Mouse (Mus musculus): ENCODE data around the gene Reps1. TPM values are rescaled to one million over a fixed set of nuclear protein-coding genes. Genes with fewer than 3 reads are reported as not detected.

Reps1 gene
- polyA plus RNA-seq (2016; fragmentation: Nextera tagmentation; extraction: Ambion mirVana) = 14.5 and 15.5 TPM in 2 replicates

- no peaks in the 10 kb centered on the region for H3K27me3 ChIP-seq (replicated peaks)
- peak; percentile 79 for ATAC-seq
- H3K4me2 ChIP-seq = peak within 1 kb of the TSS; percentile 97
- H3K9ac ChIP-seq = peak within 1 kb of the TSS; percentile 90
- H3K27ac ChIP-seq = peak within 1 kb of the TSS; percentile 85
- no peaks in the 10 kb centered on the region for H3K9me3 ChIP-seq (replicated peaks)
- H3K4me3 ChIP-seq = peak within 1 kb of the TSS; percentile 88
- H3K4me1 ChIP-seq = peaks cover 39% of the 10 kb centered on the region
- H3K36me3 ChIP-seq = no peaks in the 10 kb centered on the region
- WGBS (ENCODE audit: insufficient replicate concordance) = under 1% methylated on average over 58 of the region's 90 CpGs
These were observed at the start of gene Reps1 for GRCm38 (mm10) chr10:18055696-18056390. TSS of gene Reps1 (plus strand) at chr10:18055861.

- 78% methylated on average over 1 of the region's 1 CpGs for WGBS (ENCODE audit: insufficient replicate concordance)
- H3K9ac ChIP-seq = no peak overlapping the region
- no peaks in the 10 kb centered on the region for H3K9me3 ChIP-seq (replicated peaks)
- H3K27me3 ChIP-seq (replicated peaks) = no peaks in the 10 kb centered on the region
- no peak overlapping the region for H3K27ac ChIP-seq
- H3K4me2 ChIP-seq = no peak overlapping the region
- no peaks in the 10 kb centered on the region for H3K4me1 ChIP-seq
- H3K36me3 ChIP-seq = peaks cover 15% of the 10 kb centered on the region; the same call in 1 of the 2 replicates
- no peak for ATAC-seq
- no peak overlapping the region for H3K4me3 ChIP-seq
These were observed 48.9 kb upstream of the Reps1 start for GRCm38 (mm10) chr10:18006756-18007155.

- Histone ChIP-seq H3K4me2 (no peak overlapping the region), H3K27ac (no peak overlapping the region), H3K27me3 (replicated peaks) (no peaks in the 10 kb centered on the region), H3K9me3 (replicated peaks) (no peaks in the 10 kb centered on the region), H3K9ac (no peak overlapping the region), H3K4me1 (no peaks in the 10 kb centered on the region), H3K4me3 (no peak overlapping the region), H3K36me3 (peaks cover 15% of the 10 kb centered on the region; the same call in 1 of the 2 replicates)
- no peak for ATAC-seq
- WGBS (ENCODE audit: insufficient replicate concordance) = 70% methylated on average over 3 of the region's 3 CpGs
These were observed 48.4 kb upstream of the Reps1 start for GRCm38 (mm10) chr10:18007243-18007642.

- Histone ChIP-seq H3K36me3 (peaks cover 15% of the 10 kb centered on the region; the same call in 1 of the 2 replicates), H3K27ac (no peak overlapping the region), H3K27me3 (replicated peaks) (no peaks in the 10 kb centered on the region), H3K4me2 (no peak overlapping the region), H3K9ac (no peak overlapping the region), H3K9me3 (replicated peaks) (no peaks in the 10 kb centered on the region), H3K4me3 (no peak overlapping the region), H3K4me1 (no peaks in the 10 kb centered on the region)
- ATAC-seq = no peak
These were observed 47.5 kb upstream of the Reps1 start for GRCm38 (mm10) chr10:18008118-18008517.

GRCm38 (mm10) chr10:18009744-18010143 lies 45.9 kb upstream of the Reps1 start:
- Histone ChIP-seq H3K9me3 (replicated peaks) (no peaks in the 10 kb centered on the region), H3K27me3 (replicated peaks) (no peaks in the 10 kb centered on the region), H3K4me2 (no peak overlapping the region), H3K4me3 (no peak overlapping the region), H3K36me3 (peaks cover 23% of the 10 kb centered on the region), H3K4me1 (no peaks in the 10 kb centered on the region), H3K27ac (no peak overlapping the region), H3K9ac (no peak overlapping the region)
- WGBS (ENCODE audit: insufficient replicate concordance) = 64% methylated on average over 1 of the region's 1 CpGs
- ATAC-seq = no peak

- Histone ChIP-seq H3K4me1 (no peaks in the 10 kb centered on the region), H3K27me3 (replicated peaks) (no peaks in the 10 kb centered on the region), H3K4me3 (no peak overlapping the region), H3K9ac (no peak overlapping the region), H3K4me2 (no peak overlapping the region), H3K36me3 (peaks cover 34% of the 10 kb centered on the region), H3K9me3 (replicated peaks) (no peaks in the 10 kb centered on the region), H3K27ac (no peak overlapping the region)
- WGBS (ENCODE audit: insufficient replicate concordance) = 80% methylated on average over 5 of the region's 5 CpGs
- no peak for ATAC-seq
These were observed 43.9 kb upstream of the Reps1 start for GRCm38 (mm10) chr10:18011761-18012160.

GRCm38 (mm10) chr10:18020443-18020842 lies 35.2 kb upstream of the Reps1 start:
- Histone ChIP-seq H3K9ac (no peak overlapping the region), H3K4me2 (no peak overlapping the region), H3K36me3 (peaks cover 24% of the 10 kb centered on the region), H3K9me3 (replicated peaks) (no peaks in the 10 kb centered on the region), H3K27ac (no peak overlapping the region), H3K4me1 (peaks cover 15% of the 10 kb centered on the region), H3K27me3 (replicated peaks) (no peaks in the 10 kb centered on the region), H3K4me3 (no peak overlapping the region)
- WGBS (ENCODE audit: insufficient replicate concordance) = 84% methylated on average over 7 of the region's 7 CpGs
- no peak for ATAC-seq

- H3K27ac ChIP-seq = no peak overlapping the region
These were observed 34.8 kb upstream of the Reps1 start for GRCm38 (mm10) chr10:18020846-18021245.

GRCm38 (mm10) chr10:18021576-18022311 lies 33.9 kb upstream of the Reps1 start:
- Histone ChIP-seq H3K36me3 (peaks cover 16% of the 10 kb centered on the region), H3K4me1 (peaks cover 15% of the 10 kb centered on the region), H3K4me3 (peak overlapping the region; percentile 77), H3K4me2 (peak overlapping the region; percentile 91), H3K27ac (peak overlapping the region; percentile 12; the same call in 1 of the 2 replicates), H3K9me3 (replicated peaks) (no peaks in the 10 kb centered on the region), H3K9ac (peak overlapping the region; percentile 84), H3K27me3 (replicated peaks) (no peaks in the 10 kb centered on the region)
- ATAC-seq = peak; percentile 31; the same call in 1 of the 2 replicates
- 45% methylated on average over 14 of the region's 14 CpGs for WGBS (ENCODE audit: insufficient replicate concordance)

More at GRCm38 (mm10) chr10:18020846-18021245, 34.8 kb upstream of the Reps1 start:
- Histone ChIP-seq H3K9ac (no peak overlapping the region), H3K27me3 (replicated peaks) (no peaks in the 10 kb centered on the region), H3K36me3 (peaks cover 23% of the 10 kb centered on the region), H3K9me3 (replicated peaks) (no peaks in the 10 kb centered on the region), H3K4me3 (no peak overlapping the region), H3K4me2 (no peak overlapping the region), H3K4me1 (peaks cover 15% of the 10 kb centered on the region)
- WGBS (ENCODE audit: insufficient replicate concordance) = 81% methylated on average over 1 of the region's 1 CpGs
- no peak for ATAC-seq

- Histone ChIP-seq H3K4me3 (peak overlapping the region; percentile 77), H3K9ac (peak overlapping the region; percentile 84), H3K27ac (peak overlapping the region; percentile 86), H3K9me3 (replicated peaks) (no peaks in the 10 kb centered on the region), H3K4me2 (peak overlapping the region; percentile 91), H3K36me3 (peaks cover 10% of the 10 kb centered on the region; the same call in 1 of the 2 replicates), H3K27me3 (replicated peaks) (no peaks in the 10 kb centered on the region), H3K4me1 (peaks cover 15% of the 10 kb centered on the region)
- under 1% methylated on average over 21 of the region's 21 CpGs for WGBS (ENCODE audit: insufficient replicate concordance)
- peak; percentile 83 for ATAC-seq
These were observed 33.3 kb upstream of the Reps1 start for GRCm38 (mm10) chr10:18022312-18022711.

- H3K4me2 ChIP-seq = peak within 1 kb of the TSS; percentile 91
- peaks cover 5% of the 10 kb centered on the region; the same call in 1 of the 2 replicates for H3K36me3 ChIP-seq
- H3K9me3 ChIP-seq (replicated peaks) = no peaks in the 10 kb centered on the region
- H3K9ac ChIP-seq = peak within 1 kb of the TSS; percentile 84
- ATAC-seq = peak; percentile 90
- peak within 1 kb of the TSS; percentile 86 for H3K27ac ChIP-seq
- peak within 1 kb of the TSS; percentile 77 for H3K4me3 ChIP-seq
- under 1% methylated on average over 37 of the region's 37 CpGs for WGBS (ENCODE audit: insufficient replicate concordance)
- H3K4me1 ChIP-seq = peaks cover 15% of the 10 kb centered on the region
- no peaks in the 10 kb centered on the region for H3K27me3 ChIP-seq (replicated peaks)
These were observed 32.8 kb upstream of the Reps1 start, which contains the start of gene Abracl for GRCm38 (mm10) chr10:18022741-18023347. TSS of gene Abracl (minus strand) at chr10:18023288.

- no peaks in the 10 kb centered on the region for H3K36me3 ChIP-seq
- no peaks in the 10 kb centered on the region for H3K9me3 ChIP-seq (replicated peaks)
- H3K4me3 ChIP-seq = no peak overlapping the region
- no peak overlapping the region for H3K4me2 ChIP-seq
- 81% methylated on average over 4 of the region's 4 CpGs for WGBS (ENCODE audit: insufficient replicate concordance)
- ATAC-seq = no peak
- H3K9ac ChIP-seq = no peak overlapping the region
- no peak overlapping the region for H3K27ac ChIP-seq
- H3K27me3 ChIP-seq (replicated peaks) = no peaks in the 10 kb centered on the region
- no peaks in the 10 kb centered on the region for H3K4me1 ChIP-seq
These were observed 21.3 kb upstream of the Reps1 start for GRCm38 (mm10) chr10:18034408-18034807.

All from liver, embryonic 12.5 days (tissue).